Mouse (Mus musculus) yolk sac, embryonic 10.5 days (tissue): Measurements from ENCODE around the gene Myl6b.
"Not testable (repeated sequence)": the region's sequence is repeated elsewhere in the genome, so short reads cannot be mapped to it uniquely, and the experiment has no call there.

Experiments
- DNase-seq: peaks from one replicate; pipeline ENCODE4 v3.0.0-alpha.2; 2017; ENCODE audit warnings: low spot score

Myl6b gene

DNA sequence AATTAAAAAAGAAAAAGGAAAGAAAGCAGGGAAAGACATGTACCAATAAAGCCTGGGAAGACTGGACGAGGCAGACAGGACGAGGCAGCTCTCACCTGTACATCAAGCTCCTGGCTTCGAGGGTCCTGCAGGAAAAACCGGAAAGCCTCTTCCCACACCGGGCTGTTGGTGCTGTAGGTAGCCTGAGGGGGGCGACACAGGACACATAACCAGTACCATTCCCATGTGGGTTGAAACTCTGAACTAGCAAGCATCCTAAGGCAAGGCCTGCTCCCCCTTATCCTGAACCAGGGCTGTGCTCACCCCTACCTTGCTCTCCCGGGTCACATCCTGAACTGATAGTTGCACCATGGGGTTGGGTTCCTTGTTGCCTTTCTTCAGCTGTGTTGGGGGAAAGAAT, 20.3 kb upstream of the Myl6b start:
- no peak for DNase-seq

DNA sequence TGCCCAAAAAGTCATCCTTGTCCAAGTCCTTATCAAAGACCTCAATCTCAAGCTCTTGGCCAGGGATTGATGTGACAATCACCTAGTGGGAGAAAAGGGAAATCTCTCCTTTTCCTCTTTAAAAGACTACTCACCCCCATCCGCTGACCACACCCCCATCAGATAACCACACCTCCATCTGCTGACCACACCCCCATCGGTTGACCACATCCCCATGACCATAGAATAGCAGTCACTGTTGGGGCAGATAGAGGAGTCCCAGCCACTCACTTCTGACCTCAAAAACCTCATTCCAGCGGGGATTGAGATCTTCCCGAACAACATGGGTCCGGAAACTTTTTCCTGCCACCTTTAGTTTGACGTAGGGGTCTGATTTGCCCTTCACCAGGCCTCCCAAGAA, 18.2 kb upstream of the Myl6b start:
- no peak for DNase-seq

DNA sequence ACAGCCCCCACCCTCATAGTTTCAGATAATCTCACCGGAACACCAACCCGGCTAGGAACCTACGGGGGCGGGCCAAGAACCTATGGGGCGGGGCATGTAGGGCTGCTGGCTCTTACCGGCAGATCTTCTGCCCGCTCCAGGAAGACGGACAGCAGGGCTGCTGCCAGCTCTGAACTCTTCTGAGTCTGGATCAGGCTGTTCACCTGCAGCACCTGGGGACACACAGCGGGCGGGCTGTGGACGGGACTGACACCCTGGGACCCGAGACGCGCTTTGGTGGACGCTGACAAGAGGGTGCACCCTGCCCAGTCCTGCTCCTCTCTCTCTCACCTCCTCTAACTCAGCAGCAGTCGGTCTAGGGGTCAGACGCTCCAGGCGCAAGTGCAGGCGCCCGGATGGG, 17.5 kb upstream of the Myl6b start:
- DNase-seq = peak; percentile 38

DNA sequence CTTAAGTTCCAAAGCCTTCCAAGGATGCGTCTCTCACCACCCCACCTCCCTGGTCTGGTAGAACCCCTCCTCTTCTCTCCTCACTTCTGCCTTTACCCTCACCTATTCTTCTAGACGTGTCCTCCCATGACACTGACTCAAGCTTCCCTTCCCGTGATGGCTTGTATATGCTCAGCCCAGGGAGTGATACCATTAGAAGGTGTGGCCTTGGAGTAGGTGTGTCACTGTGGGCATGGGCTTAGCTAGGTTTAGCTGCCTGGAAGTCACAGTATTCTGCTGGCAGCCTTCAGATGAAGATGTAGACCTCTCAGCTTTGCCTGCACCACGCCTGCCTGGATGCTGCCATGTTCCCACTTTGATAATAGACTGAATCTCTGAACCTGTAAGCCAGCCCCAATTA, 16.6 kb upstream of the Myl6b start:
- DNase-seq = no peak

DNA sequence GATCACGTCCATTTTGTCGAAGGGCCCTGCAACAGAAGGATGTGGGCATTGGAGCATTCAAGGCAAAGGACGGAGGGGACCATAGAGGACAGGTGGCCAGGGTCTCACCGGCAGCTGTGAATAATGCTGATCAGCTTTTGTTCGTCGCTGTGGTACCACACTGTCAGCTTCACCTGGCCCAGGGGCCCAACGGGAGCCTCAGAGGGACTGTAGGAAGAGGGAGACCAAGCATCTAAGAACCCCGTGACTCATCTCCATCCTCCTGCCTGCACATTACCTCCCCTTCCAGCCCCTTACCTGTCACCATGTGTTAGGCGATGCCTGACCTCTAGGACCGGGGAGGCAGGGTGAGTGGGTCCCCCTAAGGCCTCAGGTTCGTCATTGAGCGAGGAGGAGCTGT, 13.3 kb upstream of the Myl6b start:
- no peak for DNase-seq

DNA sequence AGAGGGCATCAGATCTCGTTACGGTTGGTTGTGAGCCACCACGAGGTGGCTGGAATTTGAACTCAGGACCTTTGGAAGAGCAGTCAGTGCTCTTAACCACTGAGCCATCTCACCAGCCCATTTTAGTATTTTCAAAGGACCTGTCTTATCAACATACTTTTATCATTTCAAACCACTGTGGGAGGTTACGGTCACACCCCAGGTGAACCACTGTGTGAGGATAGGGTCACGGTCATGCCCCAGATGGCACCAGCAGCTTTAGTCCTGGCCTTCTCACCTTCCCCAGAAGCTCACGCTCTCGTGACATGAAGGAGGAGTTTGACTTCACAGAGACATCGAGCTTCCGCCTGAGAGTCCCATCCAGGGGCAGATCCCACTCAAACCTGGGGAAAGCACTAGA, 12.7 kb upstream of the Myl6b start:
- DNase-seq = no peak

DNA sequence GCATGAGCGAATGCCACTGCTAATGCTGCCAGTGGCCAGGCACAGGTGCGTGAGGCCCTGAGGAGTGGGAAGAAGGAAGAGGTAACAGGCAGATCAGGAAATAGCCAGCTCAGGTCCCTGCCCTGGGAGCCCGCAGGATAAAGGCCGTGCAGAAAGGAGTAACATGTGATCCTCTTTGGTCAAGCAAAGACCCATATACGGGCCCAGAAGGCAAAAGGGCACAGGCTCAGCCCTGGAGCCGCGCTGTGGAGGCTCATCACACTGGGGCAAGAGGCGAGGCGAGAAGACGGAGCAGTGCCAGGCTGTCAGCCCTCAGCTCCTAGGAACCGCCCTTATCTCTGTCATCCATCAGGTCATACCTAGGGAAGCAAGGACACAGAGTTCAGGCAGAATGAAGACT, 11.8 kb upstream of the Myl6b start:
- no peak for DNase-seq

DNA sequence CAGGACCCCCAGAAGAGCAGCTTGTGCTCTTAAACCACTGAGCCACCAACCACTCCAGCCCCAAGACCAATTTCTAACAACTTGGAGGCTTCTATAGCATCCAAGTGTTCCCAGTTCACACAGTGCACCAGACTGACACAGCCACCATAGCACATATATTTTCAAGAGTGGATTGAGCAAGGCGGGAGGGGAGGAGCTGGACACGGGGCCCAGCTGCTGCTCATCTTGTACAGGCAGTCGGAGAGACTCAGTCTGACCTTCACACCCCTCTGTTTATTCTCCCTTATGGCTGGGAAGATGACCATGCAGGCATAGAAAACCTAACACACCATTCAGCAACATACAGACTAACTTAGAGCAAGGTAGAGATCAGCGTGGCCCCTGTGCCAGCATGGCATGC, 11.3 kb upstream of the Myl6b start:
- DNase-seq = no peak

DNA sequence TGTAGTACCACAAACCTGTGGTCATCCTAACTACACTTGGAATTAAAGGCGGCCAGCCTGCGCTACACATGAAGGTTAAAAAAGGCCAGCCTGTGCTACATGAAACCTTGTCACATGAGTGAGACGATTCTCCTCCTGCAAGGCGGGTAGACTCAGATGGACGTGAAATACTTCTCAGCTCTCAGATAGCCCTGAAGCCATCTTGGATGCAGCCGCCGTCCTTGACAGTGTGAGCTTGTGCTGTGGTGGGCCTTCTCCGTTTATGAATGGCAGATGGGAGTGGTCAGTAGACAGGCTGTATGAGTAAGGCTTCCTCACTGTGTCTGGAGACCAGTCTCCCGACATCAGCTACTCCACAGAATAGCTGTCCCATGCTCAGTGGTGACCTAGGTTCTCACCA, 10.7 kb upstream of the Myl6b start:
- no peak for DNase-seq

DNA sequence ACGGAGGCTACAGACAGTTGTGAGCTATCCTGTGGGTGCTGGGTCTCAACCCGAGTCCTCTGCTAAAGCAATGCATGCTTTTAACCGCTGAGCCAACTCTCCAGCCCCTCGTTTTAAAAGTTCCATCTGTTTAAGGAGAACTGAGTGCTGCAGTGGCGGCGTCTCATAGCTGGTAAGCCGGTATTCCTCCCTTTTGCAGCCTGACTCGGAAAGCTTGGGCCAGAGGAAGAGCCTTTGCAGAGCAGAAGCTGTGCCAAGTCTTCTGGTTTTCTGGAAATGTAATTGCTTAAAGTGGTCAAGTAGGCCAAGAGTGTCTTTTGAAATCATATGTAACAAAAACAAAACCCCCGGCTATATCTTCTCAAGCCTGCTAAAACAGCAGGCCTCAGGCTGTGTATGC, 9.8 kb upstream of the Myl6b start:
- no peak for DNase-seq

DNA sequence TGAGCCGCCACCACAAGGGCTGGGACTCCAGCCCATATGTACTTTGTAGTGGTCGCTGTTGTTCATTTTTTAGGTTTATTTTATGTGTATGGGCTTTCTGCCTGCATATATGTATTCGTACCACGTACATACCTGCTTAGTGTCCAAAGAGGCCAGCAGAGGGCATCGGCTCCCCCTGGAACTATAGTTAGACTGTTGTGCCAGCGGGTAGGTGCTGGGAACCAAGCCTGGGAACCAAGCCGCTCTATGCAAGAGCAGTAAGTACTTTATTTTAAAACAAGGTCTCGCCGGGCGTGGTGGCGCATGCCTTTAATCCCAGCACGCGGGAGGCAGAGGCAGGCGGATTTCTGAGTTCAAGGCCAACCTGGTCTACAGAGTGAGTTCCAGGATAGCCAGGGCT, 7.5 kb upstream of the Myl6b start:
- DNase-seq = no peak

DNA sequence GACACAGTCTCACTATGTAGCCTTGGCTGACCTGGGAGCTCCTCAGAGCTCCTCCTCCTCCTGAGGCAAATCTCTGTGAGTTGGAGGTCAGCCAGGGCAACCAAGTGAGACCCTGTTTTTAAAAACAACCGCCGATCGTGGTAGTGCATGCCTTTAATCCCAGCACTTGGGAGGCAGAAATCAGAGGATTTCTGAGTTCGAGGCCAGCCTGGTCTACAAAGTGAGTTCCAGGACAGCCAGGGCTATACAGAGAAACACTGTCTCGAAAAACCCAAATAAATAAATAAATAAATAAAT, 6.8 kb upstream of the Myl6b start:
- not testable (repeated sequence) for DNase-seq

DNA sequence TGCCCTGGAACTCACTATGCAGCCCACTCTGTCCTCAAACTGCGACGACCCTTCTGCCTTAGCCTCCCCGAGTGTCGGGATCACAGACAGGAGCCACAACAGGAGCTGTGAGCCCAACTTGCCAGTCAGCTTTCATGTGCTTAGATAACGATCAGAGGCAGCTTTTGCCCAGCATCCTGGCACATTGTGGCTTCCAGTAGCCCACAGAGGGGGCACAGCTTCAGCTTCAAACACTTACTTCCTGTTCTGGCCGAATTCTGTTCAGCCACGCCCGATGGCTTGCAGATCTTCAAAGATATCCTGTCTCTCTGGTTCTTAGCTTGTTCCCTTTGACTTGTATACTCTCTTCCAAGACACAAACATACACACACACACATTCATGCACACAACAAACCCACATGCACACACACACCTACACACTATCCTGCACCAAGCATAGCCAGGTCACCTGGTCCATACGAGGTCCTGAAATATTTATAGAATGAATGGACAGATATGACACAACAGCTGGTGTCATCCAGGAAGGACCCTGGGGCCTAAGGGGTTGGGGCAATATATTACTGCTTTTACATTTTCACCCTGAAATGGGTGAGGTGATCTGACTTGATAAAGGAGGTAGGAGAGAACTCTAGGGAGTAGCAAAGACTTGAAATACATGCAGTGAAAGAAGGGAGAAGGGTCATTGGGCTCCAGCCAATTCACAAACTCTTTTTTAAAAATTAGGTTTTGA, 6.3 kb upstream of the Myl6b start:
- DNase-seq = no peak

DNA sequence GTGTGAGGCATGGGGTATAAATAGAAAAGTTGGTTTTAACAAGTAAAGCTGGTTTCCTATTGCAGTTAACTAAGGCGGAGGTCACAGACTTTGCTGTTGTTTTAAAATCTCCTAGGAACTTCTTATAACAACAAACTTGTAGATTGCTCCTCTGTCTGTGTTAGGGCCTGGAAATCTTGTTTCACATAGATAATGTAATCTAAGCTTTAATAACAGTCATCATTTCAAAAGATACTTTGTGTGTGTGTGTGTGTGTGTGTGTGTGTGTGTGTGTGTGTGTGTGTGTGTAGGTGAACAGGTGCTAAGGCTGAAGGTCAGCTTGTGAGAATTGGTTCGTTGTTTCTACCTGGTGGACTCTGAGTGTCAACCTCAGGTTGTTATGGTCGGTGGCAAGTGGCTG, 5.5 kb upstream of the Myl6b start:
- no peak for DNase-seq

DNA sequence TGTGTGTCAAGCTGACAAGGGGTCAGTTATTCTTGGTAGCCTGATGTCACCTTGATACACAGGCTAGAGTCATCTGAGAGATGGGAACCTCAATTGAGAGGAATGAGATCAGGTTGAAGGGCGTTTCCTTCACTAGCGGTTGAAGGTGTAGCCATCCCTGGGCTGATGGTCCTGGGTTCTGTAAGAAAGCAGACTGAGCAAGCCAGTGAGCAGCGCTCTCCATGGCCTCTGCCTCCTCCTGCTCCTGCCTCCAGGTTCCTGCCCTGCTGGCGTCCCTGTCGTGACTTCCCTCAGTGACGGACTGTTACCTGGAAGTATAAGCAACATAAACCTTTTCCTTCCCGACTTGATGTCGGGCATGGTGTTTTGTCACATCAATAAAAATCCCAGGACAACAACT, 5.0 kb upstream of the Myl6b start:
- no peak for DNase-seq

DNA sequence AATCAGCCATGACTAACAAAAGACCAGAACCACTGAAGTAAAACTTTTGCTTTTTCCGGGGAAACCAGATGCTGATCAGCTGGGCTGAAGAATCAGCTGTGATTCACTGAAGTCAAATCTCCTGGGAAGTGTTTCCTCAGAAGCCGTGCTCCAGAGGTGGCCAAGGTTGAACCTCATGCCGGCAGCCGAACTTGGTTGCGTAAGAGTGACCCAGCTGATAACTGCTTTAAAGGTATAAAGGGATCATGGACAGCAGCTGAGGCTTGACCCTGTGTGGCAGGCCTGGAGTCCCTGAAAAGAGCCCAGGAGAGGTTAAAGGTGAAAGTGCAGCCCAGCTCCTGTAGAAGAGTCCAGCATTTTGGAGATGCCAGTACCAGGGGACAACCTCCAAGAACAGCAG, 3.9 kb upstream of the Myl6b start:
- peak; percentile 86 for DNase-seq

DNA sequence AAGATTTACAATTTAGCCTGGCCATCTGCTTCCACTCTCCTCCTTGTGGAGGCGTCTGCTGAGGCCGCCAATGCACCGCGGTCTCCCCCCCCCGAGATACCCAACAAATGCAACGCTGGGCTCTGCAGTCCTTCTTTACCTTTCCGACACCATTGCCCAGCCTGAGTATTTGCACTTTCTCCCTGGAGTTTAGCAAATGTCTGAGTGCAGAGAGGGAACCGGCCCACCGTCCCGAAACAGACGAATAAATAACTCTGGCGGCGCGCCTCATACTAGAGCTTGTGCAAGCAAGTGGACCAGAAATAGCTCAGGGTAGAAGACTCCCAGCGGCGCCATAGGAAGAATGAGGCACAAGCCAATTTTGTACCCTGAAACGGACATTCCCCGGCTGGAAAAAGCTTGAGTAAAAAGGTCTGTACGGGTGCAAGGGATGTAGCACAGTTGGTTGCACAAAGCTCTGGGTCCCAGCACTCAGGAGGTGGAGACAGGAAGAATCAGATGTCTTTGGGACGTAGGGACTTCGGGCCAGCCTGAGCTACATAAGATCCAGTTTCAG, 709 bp upstream of the Myl6b start:
- peak; percentile 65 for DNase-seq

DNA sequence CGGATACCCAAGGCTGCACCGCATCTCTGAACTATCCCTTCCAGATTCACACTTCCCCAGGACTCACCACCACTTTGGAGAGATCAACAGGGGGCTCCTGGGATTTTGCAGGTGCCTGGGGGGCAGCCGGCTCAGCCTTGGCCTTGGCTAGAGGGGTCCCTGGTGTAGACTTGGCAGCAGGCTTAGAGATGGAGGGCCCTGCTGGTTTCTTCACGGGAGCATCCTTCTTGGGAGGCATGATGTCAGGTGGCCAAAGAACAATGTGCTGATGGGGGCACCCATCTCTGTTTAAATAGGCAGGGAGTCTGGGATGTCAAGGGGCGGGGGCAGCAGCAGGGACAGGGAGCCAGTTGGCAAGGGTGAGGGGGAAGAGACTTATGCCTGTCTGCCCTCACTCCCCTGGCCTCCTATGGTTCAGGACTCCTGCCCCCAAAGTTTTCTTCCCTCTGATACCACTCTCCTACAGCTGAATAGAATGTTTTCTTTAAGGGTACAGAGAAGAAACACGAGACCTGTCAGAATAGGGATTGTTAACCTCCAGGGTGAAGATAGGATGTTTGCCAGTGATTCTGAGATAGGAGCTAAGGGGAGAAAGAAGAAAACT, 1.2 kb downstream of the Myl6b start:
- no peak for DNase-seq

DNA sequence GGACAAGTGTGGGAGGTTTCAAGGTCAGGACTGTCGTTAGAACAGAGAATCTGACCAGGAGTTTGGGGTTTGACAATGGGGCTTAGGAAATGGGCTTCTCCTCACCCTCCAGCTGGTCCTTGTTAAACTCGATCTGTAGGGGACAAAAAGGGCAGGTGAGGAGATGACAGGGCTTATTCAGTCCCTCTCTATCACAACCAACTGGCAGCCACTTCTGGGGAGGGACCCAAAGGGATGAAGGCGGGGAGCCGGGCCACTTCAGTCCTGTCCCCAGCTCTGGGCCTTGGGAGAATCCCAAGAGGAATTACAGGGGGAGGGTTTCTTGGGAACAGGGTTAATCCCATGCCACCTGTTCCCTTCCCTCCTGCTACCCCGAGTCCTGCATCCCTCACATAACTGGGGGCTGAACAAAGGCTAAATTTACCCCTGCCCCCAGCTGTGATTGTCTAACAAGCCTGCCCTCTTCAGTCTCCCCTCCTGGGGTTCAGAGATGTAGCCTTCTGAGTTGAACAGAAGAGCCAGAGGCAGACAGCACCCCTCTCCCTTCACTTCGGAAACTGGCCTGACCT, 1.9 kb downstream of the Myl6b start:
- no peak for DNase-seq

DNA sequence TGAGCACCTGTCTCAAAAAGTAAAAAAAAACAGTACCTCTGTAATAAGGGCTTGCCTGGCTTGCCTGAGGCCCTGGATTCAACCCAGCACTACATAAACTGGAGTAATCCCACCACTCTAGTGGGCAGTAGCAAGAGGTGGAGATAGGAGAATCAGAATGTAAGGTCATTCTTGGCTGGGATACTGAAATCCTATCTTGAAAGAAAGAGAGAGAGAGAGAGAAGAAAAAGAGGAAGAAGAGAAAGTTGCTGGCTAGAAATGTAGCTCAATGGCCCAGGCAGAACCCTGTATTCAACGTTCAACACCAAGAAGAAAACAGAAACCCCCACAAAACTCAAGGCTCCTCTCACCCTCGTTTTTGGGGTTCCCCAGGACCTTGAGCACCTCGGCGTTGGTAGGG, 2.6 kb downstream of the Myl6b start:
- no peak for DNase-seq

DNA sequence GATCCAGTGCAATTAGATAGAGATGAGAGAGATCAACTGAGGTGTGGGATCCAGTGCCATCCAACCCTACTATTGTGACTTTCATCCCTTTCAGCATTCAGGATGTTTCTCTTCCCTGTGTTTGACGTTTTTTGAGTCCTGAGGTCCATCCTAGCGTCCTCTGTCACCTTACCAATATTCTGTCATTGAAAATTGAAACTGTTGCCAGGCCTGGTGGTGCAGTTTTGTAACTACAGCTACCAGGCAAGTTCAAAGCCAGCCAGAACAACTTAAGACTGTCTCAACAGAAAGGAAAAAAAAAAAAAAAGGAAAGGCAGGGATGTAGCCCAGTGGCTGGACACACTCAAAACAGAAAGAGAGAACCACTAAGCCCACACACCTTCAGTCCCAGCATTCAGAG, 3.2 kb downstream of the Myl6b start:
- DNase-seq = no peak

DNA sequence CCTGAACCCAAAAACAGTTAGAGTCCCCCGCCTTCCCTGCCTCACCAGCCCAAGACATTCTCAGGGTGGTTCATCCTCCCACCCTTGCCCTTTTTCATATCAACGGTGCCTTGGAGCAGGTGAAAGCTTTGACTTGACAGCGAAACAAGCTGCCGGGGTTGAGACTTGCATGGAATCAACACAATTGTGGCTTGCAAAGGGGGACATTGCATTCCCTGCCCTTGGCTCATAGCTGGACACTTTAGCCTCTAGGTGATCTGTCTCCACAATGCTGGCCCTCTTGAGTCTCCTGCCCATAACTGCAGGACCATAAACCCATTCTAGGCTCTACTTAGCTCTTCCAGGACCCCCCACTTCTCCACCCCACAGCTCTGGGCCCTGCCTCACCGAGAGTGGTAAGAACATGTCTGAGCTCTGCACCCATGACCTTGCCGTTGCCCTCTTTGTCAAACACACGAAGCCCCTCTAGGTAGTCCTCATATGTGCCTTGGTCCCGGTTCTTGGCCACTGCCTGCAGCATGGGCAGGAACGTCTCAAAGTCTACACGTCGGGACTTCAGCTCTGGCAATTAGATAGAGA, 3.7 kb downstream of the Myl6b start:
- DNase-seq = no peak
